Mouse (Mus musculus) heart, adult 2 months (tissue): Measurements from ENCODE around the gene Hcn2. TPM values are rescaled to one million over a fixed set of nuclear protein-coding genes. Genes with fewer than 3 reads are reported as not detected.

Experiments used
- DNase-seq, 2 experiments: peaks; one replicate each; pipeline ENCODE4 v3.0.0; 2021
- H3K27ac ChIP-seq: fragments of 200-600 bp; 2 replicates; pipeline ENCODE4 v1.8.1; 2022
- H3K27me3 ChIP-seq: fragments of 200-500 bp; 2 replicates; pipeline ENCODE4 v1.6.1; 2012; ENCODE audit warnings: mild to moderate bottlenecking, low read length, inconsistent platforms, mixed read lengths; ENCODE audit not compliant: control insufficient read depth, insufficient read depth
- H3K36me3 ChIP-seq: fragments of 200-500 bp; 2 replicates; pipeline ENCODE4 v1.6.1; 2012; ENCODE audit warnings: low read length, inconsistent platforms; ENCODE audit not compliant: control insufficient read depth, insufficient read depth
- H3K4me1 ChIP-seq: fragments of 200-500 bp; 2 replicates; pipeline ENCODE4 v1.6.1; 2011; ENCODE audit warnings: low read length; ENCODE audit not compliant: control insufficient read depth, insufficient read depth
- H3K4me3 ChIP-seq: fragments of 200-600 bp; 2 replicates; pipeline ENCODE4 v1.8.1; 2022
- H3K79me2 ChIP-seq: fragments of 200-500 bp; replicated peaks from 2 replicates; pipeline ENCODE4 v1.6.1; 2012; ENCODE audit warnings: mild to moderate bottlenecking, inconsistent platforms, low read length, moderate library complexity, mixed read lengths; ENCODE audit not compliant: control insufficient read depth, insufficient read depth
- H3K9ac ChIP-seq: fragments of 200-500 bp; 2 replicates; pipeline ENCODE4 v1.6.1; 2012; ENCODE audit warnings: low read depth, mild to moderate bottlenecking, control low read depth, inconsistent platforms, low read length, mixed read lengths
- CTCF ChIP-seq: fragments of 200-600 bp; IDR thresholded peaks from 2 replicates; pipeline ENCODE4 v1.8.1; 2022; ENCODE audit warnings: antibody characterized with exemption, mild to moderate bottlenecking, moderate library complexity
- EP300 ChIP-seq: fragments of 200-500 bp; IDR thresholded peaks from 2 replicates; pipeline ENCODE4 v1.6.1; 2011; ENCODE audit warnings: low read depth, low read length, control low read depth; ENCODE audit not compliant: insufficient read depth
- POLR2A ChIP-seq: fragments of 200-500 bp; IDR thresholded peaks from 2 replicates; pipeline ENCODE4 v1.6.1; 2011; ENCODE audit warnings: mild to moderate bottlenecking, low read depth, low read length, control low read depth; ENCODE audit not compliant: insufficient read depth
- WGBS: fragments of 180-500 bp; shearing (Covaris S2); methylation state at CpG from one replicate; pipeline ENCODE4 v1.1.7; 2018; 5-methylcytosine and 5-hydroxymethylcytosine counted together
- intact Hi-C: fragments of 180-260 bp; cut with DNase I; formaldehyde crosslinking; loops from one replicate; pipeline ENCODE4 v1.15.1; 2025
- polyA plus RNA-seq: library from polyadenylated mRNA; depleted of rRNA; stranded (reverse); fragments of >200 nt; gene quantifications from 2 replicates; pipeline ENCODE4 v1.2.3, GENCODE M21; 2012; rRNA removed
- total RNA-seq, 2 experiments: library from RNA; stranded (reverse); gene quantifications; 2 replicates each; pipeline ENCODE4 v1.2.3; 2021

The Hcn2 gene
- total and polyA plus RNA-seq, 3 experiments, result 17.0 to 33.5 (median 17.5) TPM

- no peak for DNase-seq
- Histone ChIP-seq H3K36me3 (no peaks in the 10 kb centered on the region), H3K79me2 (no peaks in the 10 kb centered on the region), H3K27ac (no peak overlapping the region), H3K4me3 (no peak overlapping the region), H3K9ac (no peak overlapping the region), H3K4me1 (peaks cover 4% of the 10 kb centered on the region), H3K27me3 (no peaks in the 10 kb centered on the region)
- TF ChIP-seq CTCF, result peak; percentile 66
- TF ChIP-seq POLR2A, result no peak
- no peak for TF ChIP-seq EP300
- WGBS, result 52% methylated on average over 27 of the region's 27 CpGs
- intact Hi-C loops, result loop anchor here (5.0 kb wide), 2 partner anchors 33 to 77 kb away; no protein-coding TSS in a partner anchor
Observed at GRCm38 (mm10) chr10:79783920-79784800, 67.7 kb downstream of the Hcn2 start.

Other genes with a start within 250 kb of the Hcn2 start
- not detected for gene Vmn2r83, start 247.9 kb upstream of the Hcn2 start, total RNA-seq
- not detected in 2 replicates for gene Vmn2r83, start 247.9 kb upstream of the Hcn2 start, polyA plus RNA-seq
- gene Plpp2, start 182.8 kb upstream of the Hcn2 start, total RNA-seq, result 1 to 10 TPM; 2.3 to 3.5 TPM
- 2.4 and 3.8 TPM in 2 replicates for gene Plpp2, start 182.8 kb upstream of the Hcn2 start, polyA plus RNA-seq
- 10 to 100 TPM; 12.7 to 12.9 TPM for gene Mier2, start 161.4 kb upstream of the Hcn2 start, total RNA-seq
- gene Mier2, start 161.4 kb upstream of the Hcn2 start, polyA plus RNA-seq, result 27.4 and 31.8 TPM in 2 replicates
- not detected for gene Theg, start 129.3 kb upstream of the Hcn2 start, total RNA-seq
- 0.10 TPM in 1 of 2 replicates, not detected in the other for gene Theg, start 129.3 kb upstream of the Hcn2 start, polyA plus RNA-seq
- gene C2cd4c, start 102.6 kb upstream of the Hcn2 start, total RNA-seq, result under 1 TPM in 1 of 2 experiments, not detected in 1; 0.10 TPM
- gene C2cd4c, start 102.6 kb upstream of the Hcn2 start, polyA plus RNA-seq, result 0.02 and 0.09 TPM in 2 replicates
- gene Shc2, start 78.7 kb upstream of the Hcn2 start, total RNA-seq, result 1 to 10 TPM; 1.9 to 2.1 TPM
- gene Shc2, start 78.7 kb upstream of the Hcn2 start, polyA plus RNA-seq, result 2.9 and 3.7 TPM in 2 replicates
- not detected for gene Odf3l2, start 70.9 kb upstream of the Hcn2 start, total RNA-seq
- not detected in 2 replicates for gene Odf3l2, start 70.9 kb upstream of the Hcn2 start, polyA plus RNA-seq
- gene Madcam1, start 52.1 kb upstream of the Hcn2 start, total RNA-seq, result not detected
- not detected in 2 replicates for gene Madcam1, start 52.1 kb upstream of the Hcn2 start, polyA plus RNA-seq
- gene Tpgs1, start 47.3 kb upstream of the Hcn2 start, total RNA-seq, result 10 to 100 TPM; 16.5 to 18.8 TPM
- 18.0 and 28.1 TPM in 2 replicates for gene Tpgs1, start 47.3 kb upstream of the Hcn2 start, polyA plus RNA-seq
- gene Cdc34, start 34.4 kb upstream of the Hcn2 start, total RNA-seq, result 100 to 1,000 TPM; 196 to 216 TPM
- 352 and 397 TPM in 2 replicates for gene Cdc34, start 34.4 kb upstream of the Hcn2 start, polyA plus RNA-seq
- gene Gzmm, start 27.6 kb upstream of the Hcn2 start, total RNA-seq, result 1 to 10 TPM; 6.4 to 6.5 TPM
- 7.4 and 9.2 TPM in 2 replicates for gene Gzmm, start 27.6 kb upstream of the Hcn2 start, polyA plus RNA-seq
- gene Bsg, start 12.1 kb upstream of the Hcn2 start, total RNA-seq, result 1,000 to 10,000 TPM; 1,364 to 1,491 TPM
- 1,570 and 1,684 TPM in 2 replicates for gene Bsg, start 12.1 kb upstream of the Hcn2 start, polyA plus RNA-seq
- gene Polrmt, start 29.9 kb downstream of the Hcn2 start, total RNA-seq, result 10 to 100 TPM; 42.2 to 44.7 TPM
- gene Polrmt, start 29.9 kb downstream of the Hcn2 start, polyA plus RNA-seq, result 47.0 and 52.3 TPM in 2 replicates
- not detected for gene Fgf22, start 38.4 kb downstream of the Hcn2 start, total RNA-seq
- not detected in 2 replicates for gene Fgf22, start 38.4 kb downstream of the Hcn2 start, polyA plus RNA-seq
- 10 to 100 TPM; 22.9 to 23.6 TPM for gene Rnf126, start 50.3 kb downstream of the Hcn2 start, total RNA-seq
- gene Rnf126, start 50.3 kb downstream of the Hcn2 start, polyA plus RNA-seq, result 41.4 and 48.0 TPM in 2 replicates
- 1 to 10 TPM; 3.8 to 4.7 TPM for gene Fstl3, start 60.6 kb downstream of the Hcn2 start, total RNA-seq
- gene Fstl3, start 60.6 kb downstream of the Hcn2 start, polyA plus RNA-seq, result 9.7 and 11.9 TPM in 2 replicates
- gene Prss57, start 74.3 kb downstream of the Hcn2 start, total RNA-seq, result not detected
- gene Prss57, start 74.3 kb downstream of the Hcn2 start, polyA plus RNA-seq, result 0.08 and 0.20 TPM in 2 replicates
- gene Palm, start 76.9 kb downstream of the Hcn2 start, total RNA-seq, result 10 to 100 TPM; 51.4 to 55.6 TPM
- 31.4 and 36.6 TPM in 2 replicates for gene Palm, start 76.9 kb downstream of the Hcn2 start, polyA plus RNA-seq
- under 1 TPM; 0.50 to 0.52 TPM for gene Misp, start 104.4 kb downstream of the Hcn2 start, total RNA-seq
- 0.26 and 0.82 TPM in 2 replicates for gene Misp, start 104.4 kb downstream of the Hcn2 start, polyA plus RNA-seq
- gene Ptbp1, start 137.8 kb downstream of the Hcn2 start, total RNA-seq, result 10 to 100 TPM; 43.9 to 51.8 TPM
- 47.5 and 52.6 TPM in 2 replicates for gene Ptbp1, start 137.8 kb downstream of the Hcn2 start, polyA plus RNA-seq
- 1 to 10 TPM in 1 of 2 experiments, under 1 TPM in 1; 0.55 to 1.2 TPM for gene Prtn3, start 157.8 kb downstream of the Hcn2 start, total RNA-seq
- gene Prtn3, start 157.8 kb downstream of the Hcn2 start, polyA plus RNA-seq, result 0.84 TPM in 1 of 2 replicates, not detected in the other
- under 1 TPM; 0.20 to 0.31 TPM for gene Plppr3, start 158.0 kb downstream of the Hcn2 start, total RNA-seq
- gene Plppr3, start 158.0 kb downstream of the Hcn2 start, polyA plus RNA-seq, result 0.50 and 0.80 TPM in 2 replicates
- not detected for gene Elane, start 169.6 kb downstream of the Hcn2 start, total RNA-seq
- gene Elane, start 169.6 kb downstream of the Hcn2 start, polyA plus RNA-seq, result 0.23 TPM in 1 of 2 replicates, not detected in the other
- gene Cfd, start 174.2 kb downstream of the Hcn2 start, total RNA-seq, result 10 to 100 TPM; 22.9 to 98.7 TPM
- gene Cfd, start 174.2 kb downstream of the Hcn2 start, polyA plus RNA-seq, result 85.9 and 490 TPM in 2 replicates
- 10 to 100 TPM; 40.8 to 54.1 TPM for gene Med16, start 192.3 kb downstream of the Hcn2 start, total RNA-seq
- gene Med16, start 192.3 kb downstream of the Hcn2 start, polyA plus RNA-seq, result 54.9 and 62.4 TPM in 2 replicates
- not detected for gene Gm26602, start 194.2 kb downstream of the Hcn2 start, total RNA-seq
- gene Gm26602, start 194.2 kb downstream of the Hcn2 start, polyA plus RNA-seq, result not detected in 2 replicates
- under 1 TPM; 0.10 to 0.25 TPM for gene Kiss1r, start 200.3 kb downstream of the Hcn2 start, total RNA-seq
- 0.79 and 1.5 TPM in 2 replicates for gene Kiss1r, start 200.3 kb downstream of the Hcn2 start, polyA plus RNA-seq
- 10 to 100 TPM; 82.4 to 85.6 TPM for gene R3hdm4, start 204.6 kb downstream of the Hcn2 start, total RNA-seq
- 119 and 123 TPM in 2 replicates for gene R3hdm4, start 204.6 kb downstream of the Hcn2 start, polyA plus RNA-seq
- 1 to 10 TPM; 1.3 to 1.5 TPM for gene Arid3a, start 210.4 kb downstream of the Hcn2 start, total RNA-seq
- gene Arid3a, start 210.4 kb downstream of the Hcn2 start, polyA plus RNA-seq, result 0.88 and 1.7 TPM in 2 replicates
- 10 to 100 TPM; 27.8 to 29.4 TPM for gene Wdr18, start 243.5 kb downstream of the Hcn2 start, total RNA-seq
- 31.7 and 32.2 TPM in 2 replicates for gene Wdr18, start 243.5 kb downstream of the Hcn2 start, polyA plus RNA-seq